Mouse (Mus musculus) embryonic fibroblast, embryonic 13.5 days (primary cell): ENCODE data around the gene Shisa9. TPM values are rescaled to one million over a fixed set of nuclear protein-coding genes. Genes with fewer than 3 reads are reported as not detected.

Experiments
- H3K27ac ChIP-seq: 2 replicates; pipeline ENCODE4 v1.5.1; 2012; ENCODE audit warnings: low read length, control low read depth, inconsistent platforms; ENCODE audit not compliant: insufficient read depth
- H3K4me1 ChIP-seq: 2 replicates; pipeline ENCODE4 v1.6.1; 2011; ENCODE audit warnings: low read length; ENCODE audit not compliant: control insufficient read depth, insufficient read depth
- H3K4me3 ChIP-seq: 2 replicates; pipeline ENCODE4 v1.5.1; 2011; ENCODE audit warnings: mild to moderate bottlenecking, control low read depth, low read length; ENCODE audit not compliant: insufficient read depth
- CTCF ChIP-seq: IDR thresholded peaks from 2 replicates; pipeline ENCODE4 v1.5.1; 2011; ENCODE audit warnings: mild to moderate bottlenecking, control low read depth, low read length, moderate library complexity, borderline replicate concordance; ENCODE audit not compliant: insufficient read depth
- POLR2A ChIP-seq: IDR thresholded peaks from 2 replicates; pipeline ENCODE4 v1.6.1; 2011; ENCODE audit warnings: low read depth, mild to moderate bottlenecking, control low read depth, low read length, moderate library complexity
- polyA plus RNA-seq: library from polyadenylated mRNA; stranded (reverse); fragments of >200 nt; gene quantifications from 2 replicates; pipeline ENCODE4 v1.2.4, GENCODE M21; 2011; ENCODE audit warnings: low read depth; ENCODE audit not compliant: missing spikeins, insufficient read length

The Shisa9 gene
- polyA plus RNA-seq, 1 experiment, result not detected

GRCm38 (mm10) chr16:12178031-12178430 lies 194.1 kb downstream of the Shisa9 start:
- no peak for TF ChIP-seq CTCF
- TF ChIP-seq POLR2A, result no peak
- H3K4me3 ChIP-seq, result no peak overlapping the region
- no peaks in the 10 kb centered on the region for H3K4me1 ChIP-seq
- H3K27ac ChIP-seq, result no peak overlapping the region

- Histone ChIP-seq H3K4me1 (no peaks in the 10 kb centered on the region), H3K27ac (no peak overlapping the region), H3K4me3 (no peak overlapping the region)
- TF ChIP-seq CTCF (no peak), POLR2A (no peak)
These were observed 205.8 kb downstream of the Shisa9 start for GRCm38 (mm10) chr16:12189739-12190138.

- Histone ChIP-seq H3K4me3 (no peak overlapping the region), H3K4me1 (no peaks in the 10 kb centered on the region), H3K27ac (no peak overlapping the region)
- TF ChIP-seq CTCF, result no peak
- TF ChIP-seq POLR2A, result no peak
These were observed 212.9 kb downstream of the Shisa9 start for GRCm38 (mm10) chr16:12196841-12197240.

GRCm38 (mm10) chr16:12197611-12198010 lies 213.7 kb downstream of the Shisa9 start:
- Histone ChIP-seq H3K4me3 (no peak overlapping the region), H3K4me1 (no peaks in the 10 kb centered on the region), H3K27ac (no peak overlapping the region)
- TF ChIP-seq CTCF, result no peak
- TF ChIP-seq POLR2A, result no peak

GRCm38 (mm10) chr16:12201216-12201615 lies 217.3 kb downstream of the Shisa9 start:
- TF ChIP-seq CTCF (no peak), POLR2A (no peak)
- H3K4me3 ChIP-seq, result no peak overlapping the region
- no peaks in the 10 kb centered on the region for H3K4me1 ChIP-seq
- no peak overlapping the region for H3K27ac ChIP-seq

GRCm38 (mm10) chr16:12202151-12202550 lies 218.2 kb downstream of the Shisa9 start:
- Histone ChIP-seq H3K4me1 (no peaks in the 10 kb centered on the region), H3K4me3 (no peak overlapping the region), H3K27ac (no peak overlapping the region)
- TF ChIP-seq CTCF (no peak), POLR2A (no peak)

GRCm38 (mm10) chr16:12203055-12203454 lies 219.1 kb downstream of the Shisa9 start:
- Histone ChIP-seq H3K4me1 (no peaks in the 10 kb centered on the region), H3K4me3 (no peak overlapping the region), H3K27ac (no peak overlapping the region)
- no peak for TF ChIP-seq CTCF
- no peak for TF ChIP-seq POLR2A

- TF ChIP-seq POLR2A (no peak), CTCF (no peak)
- H3K27ac ChIP-seq, result no peak overlapping the region
- H3K4me1 ChIP-seq, result no peaks in the 10 kb centered on the region
- no peak overlapping the region for H3K4me3 ChIP-seq
These were observed 220.5 kb downstream of the Shisa9 start for GRCm38 (mm10) chr16:12204423-12204822.

GRCm38 (mm10) chr16:12206421-12206950 lies 222.6 kb downstream of the Shisa9 start:
- H3K4me1 ChIP-seq, result no peaks in the 10 kb centered on the region
- no peak overlapping the region for H3K27ac ChIP-seq
- H3K4me3 ChIP-seq, result no peak overlapping the region
- TF ChIP-seq POLR2A, result no peak
- TF ChIP-seq CTCF, result no peak

- TF ChIP-seq POLR2A (no peak), CTCF (no peak)
- Histone ChIP-seq H3K4me3 (no peak overlapping the region), H3K27ac (no peak overlapping the region), H3K4me1 (no peaks in the 10 kb centered on the region)
These were observed 223.0 kb downstream of the Shisa9 start for GRCm38 (mm10) chr16:12206951-12207350.

- no peak for TF ChIP-seq CTCF
- no peak for TF ChIP-seq POLR2A
- no peaks in the 10 kb centered on the region for H3K4me1 ChIP-seq
- no peak overlapping the region for H3K27ac ChIP-seq
- H3K4me3 ChIP-seq, result no peak overlapping the region
These were observed 225.4 kb downstream of the Shisa9 start for GRCm38 (mm10) chr16:12209355-12209754.
